Mouse (Mus musculus) stomach, adult 2 months (tissue): Measurements from ENCODE around the gene Mug1. TPM values are rescaled to one million over a fixed set of nuclear protein-coding genes. Genes with fewer than 3 reads are reported as not detected.

Experiments used
- polyA plus RNA-seq: library from polyadenylated mRNA; depleted of rRNA; stranded (reverse); fragments of >200 nt; gene quantifications from 2 replicates; pipeline ENCODE4 v1.2.3, GENCODE M21; 2012; rRNA removed

Mug1 gene
- polyA plus RNA-seq = 0.25 and 1.4 TPM in 2 replicates

DNA sequence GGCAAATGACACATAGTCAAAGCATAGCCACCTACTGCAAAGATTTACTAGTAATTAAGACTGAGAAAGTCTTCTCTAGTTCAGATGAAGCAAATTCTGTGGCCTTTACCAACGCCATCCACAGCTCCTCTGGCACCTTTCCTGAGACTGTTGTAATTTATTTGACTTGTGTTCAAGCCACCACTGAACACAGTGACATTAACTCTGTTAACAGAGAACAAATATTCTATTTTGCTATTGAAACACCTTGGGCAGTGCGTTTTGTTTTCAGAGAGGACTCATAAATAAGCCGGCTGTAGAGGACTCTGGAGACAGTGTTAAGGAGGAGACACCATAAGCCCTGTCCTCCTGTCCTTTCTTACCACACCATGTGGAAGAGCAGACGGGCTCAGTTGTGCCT, at the start of gene Mug1:
TSS of gene Mug1 (plus strand) at position 271 of the 400 bp plus-strand sequence.

Other genes starting within 250 kb of the Mug1 start
- not detected in 2 replicates for gene A2m, start 203.2 kb upstream of the Mug1 start, polyA plus RNA-seq
- gene Gm7298, start 105.6 kb upstream of the Mug1 start, polyA plus RNA-seq = not detected in 2 replicates
- gene Mug2, start 168.2 kb downstream of the Mug1 start, polyA plus RNA-seq = not detected in 2 replicates